Mouse (Mus musculus) fat pad, adult 2 months (tissue): ENCODE results near the gene Srgap1.

Experiments used
- DNase-seq: peaks from one replicate; pipeline ENCODE4 v3.0.0-alpha.2; 2011; ENCODE audit warnings: low read depth, low spot score; ENCODE audit errors: extremely low read depth

The Srgap1 gene

GRCm38 (mm10) chr10:121970912-121971311 is 76.2 kb downstream of the Srgap1 start:
- no peak for DNase-seq

GRCm38 (mm10) chr10:121964114-121964513 is 83.0 kb downstream of the Srgap1 start:
- no peak for DNase-seq

DNA sequence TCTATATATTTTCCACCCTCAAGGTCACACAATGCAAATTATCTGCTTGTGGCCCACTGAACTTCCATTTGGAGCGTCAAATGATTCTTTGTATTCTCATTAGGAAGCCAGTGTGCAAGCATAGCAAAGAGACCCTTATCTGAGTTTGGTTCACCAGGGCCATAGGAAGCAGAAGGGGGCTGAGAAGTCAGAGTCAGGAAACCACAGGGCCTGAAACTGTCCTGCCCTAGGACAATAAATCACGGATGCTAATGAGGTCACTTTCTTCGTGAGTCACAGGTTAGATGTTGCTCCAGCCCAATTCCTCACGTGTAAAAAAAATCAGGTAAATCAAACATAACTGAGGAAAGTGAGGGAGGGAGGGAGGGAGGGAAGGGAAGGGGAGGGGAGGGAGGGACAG is 85.1 kb downstream of the Srgap1 start:
- DNase-seq, result no peak

DNA sequence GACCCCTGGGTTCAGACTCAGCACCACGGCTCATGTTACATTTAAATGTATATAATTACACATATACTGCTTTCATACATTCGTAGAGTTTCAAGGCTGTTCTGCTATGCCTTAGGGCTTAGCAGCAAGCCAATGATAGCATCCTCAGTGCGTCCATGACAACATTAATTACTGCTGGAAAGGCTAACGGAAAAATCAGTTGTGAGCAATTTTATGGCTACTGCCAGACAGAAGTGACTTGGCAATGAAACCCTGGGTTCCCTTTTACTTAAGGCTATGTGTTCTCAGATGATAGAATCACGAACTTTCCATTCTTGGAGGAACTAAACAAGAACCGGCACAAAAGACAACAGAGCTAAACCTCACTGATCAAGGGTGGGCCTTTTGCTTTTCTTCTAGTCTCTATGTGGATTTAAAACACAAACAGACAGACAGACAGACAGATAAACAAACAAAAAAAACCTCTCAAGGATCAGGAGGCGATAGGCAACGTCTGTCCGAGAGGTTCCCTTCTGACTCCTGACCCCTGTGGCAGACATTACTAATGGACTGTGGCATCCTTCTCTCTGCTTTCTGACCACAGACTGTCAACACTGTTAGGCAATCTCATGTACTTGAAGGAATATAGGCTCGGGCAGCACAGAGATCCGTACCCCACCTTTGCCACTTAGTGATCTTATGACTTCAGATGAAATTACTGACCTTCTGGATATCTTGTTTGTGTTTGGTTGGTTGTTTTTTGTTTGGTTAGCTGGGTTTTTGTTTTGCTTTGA is 85.8 kb downstream of the Srgap1 start:
- no peak for DNase-seq

- no peak for DNase-seq
These were observed 88.4 kb downstream of the Srgap1 start for GRCm38 (mm10) chr10:121958741-121959140.

DNA sequence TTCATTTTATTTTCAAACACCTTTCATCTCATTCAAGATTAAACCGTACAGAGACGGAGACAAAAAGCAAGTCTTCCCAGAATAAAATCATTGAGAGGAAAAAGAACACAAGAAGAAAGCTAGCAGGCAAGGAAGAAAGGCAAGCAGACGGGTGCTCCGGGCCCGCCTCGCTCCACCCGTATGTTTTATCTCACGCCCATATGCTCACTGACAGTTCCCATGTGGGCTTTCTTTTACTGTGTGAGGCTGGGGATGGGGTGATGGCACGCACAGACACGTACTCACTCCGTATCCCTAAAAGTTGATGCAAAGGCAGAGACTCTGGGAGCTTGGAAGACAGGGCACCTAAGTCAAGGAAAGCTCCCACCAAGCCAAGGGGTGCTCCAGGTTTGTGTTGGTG is 90.6 kb downstream of the Srgap1 start:
- DNase-seq, result no peak

- DNase-seq, result no peak
These were observed 91.4 kb downstream of the Srgap1 start for GRCm38 (mm10) chr10:121955730-121956129.

- DNase-seq, result no peak
These were observed 92.2 kb downstream of the Srgap1 start for GRCm38 (mm10) chr10:121954877-121955276.

DNA sequence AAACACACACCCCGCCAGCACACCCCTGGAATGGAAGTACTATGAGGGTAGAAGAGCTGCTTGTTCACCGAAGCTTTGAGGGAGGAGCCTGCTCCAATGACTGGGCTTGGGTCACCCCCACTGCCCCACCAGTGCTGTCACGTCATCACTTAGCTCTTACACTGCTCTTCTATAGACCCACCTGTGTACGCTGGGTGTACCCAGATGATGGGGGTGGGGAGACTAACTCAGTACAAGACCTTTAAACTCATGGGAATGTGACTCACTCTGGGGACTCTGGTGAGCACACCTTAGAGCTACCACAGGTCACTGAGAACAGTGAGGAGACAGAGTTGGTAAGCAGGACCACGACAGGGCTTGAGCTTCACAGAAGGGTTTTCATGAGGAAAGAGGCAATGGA is 94.1 kb downstream of the Srgap1 start:
- DNase-seq, result no peak

DNA sequence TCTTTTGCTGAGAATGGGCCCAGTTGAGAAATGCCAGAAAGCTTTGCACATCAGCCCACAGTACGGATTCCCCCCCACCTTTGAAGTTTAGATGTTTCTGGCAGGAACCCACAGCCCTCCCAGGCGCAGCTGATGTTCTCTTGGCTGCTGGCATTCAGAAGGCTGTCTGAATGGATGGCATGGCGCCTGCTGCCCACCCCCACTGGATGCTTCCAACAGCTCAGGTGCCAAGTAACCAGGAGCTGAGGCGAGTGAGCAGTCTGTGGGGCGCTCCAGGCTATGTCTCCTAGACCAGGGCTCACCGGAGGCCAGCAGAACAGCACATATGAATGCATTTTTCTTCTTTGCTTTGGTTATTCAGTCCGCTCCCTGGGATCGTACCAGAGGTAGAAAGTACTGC is 100.9 kb downstream of the Srgap1 start:
- DNase-seq, result no peak

DNA sequence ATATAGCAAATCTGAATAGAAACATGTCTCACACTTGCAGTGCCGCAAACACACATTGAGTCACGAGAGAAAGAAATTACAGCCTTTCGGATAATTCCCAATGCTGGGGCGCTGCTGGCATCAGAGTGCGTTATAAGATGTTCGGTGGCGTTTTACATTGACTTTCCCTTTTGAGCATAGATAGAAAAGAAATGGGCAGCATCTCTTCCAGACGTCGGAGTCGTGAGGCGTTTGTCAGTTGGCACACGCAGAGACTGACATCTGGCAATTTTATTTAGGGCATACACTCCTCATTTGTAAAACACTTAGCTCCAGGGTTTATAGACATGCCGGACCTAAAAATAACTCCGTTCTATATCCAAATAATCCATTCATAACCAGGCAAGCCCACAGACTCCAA is 115.2 kb downstream of the Srgap1 start:
- no peak for DNase-seq

GRCm38 (mm10) chr10:121926094-121926493 is 121.0 kb downstream of the Srgap1 start:
- DNase-seq, result no peak

DNA sequence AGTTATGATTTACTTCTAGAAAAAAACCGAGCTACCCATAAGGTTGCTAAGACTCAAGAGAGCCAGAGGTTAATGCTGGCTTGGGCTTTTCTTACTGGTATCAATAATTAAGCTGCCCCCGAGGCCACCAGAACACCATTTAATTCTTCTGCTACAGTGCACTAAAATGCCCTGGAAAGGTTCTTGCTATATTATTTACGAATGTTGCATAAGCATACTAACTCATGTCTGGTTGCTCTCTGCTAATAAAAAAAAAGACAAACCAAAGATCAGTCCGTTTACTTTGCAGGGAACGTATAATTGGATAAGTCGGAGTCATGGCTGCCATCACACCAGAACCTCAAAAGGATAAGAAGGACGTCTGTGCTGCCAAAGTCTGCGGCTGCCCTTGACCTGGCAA is 128.1 kb downstream of the Srgap1 start:
- no peak for DNase-seq

GRCm38 (mm10) chr10:121918579-121918978 is 128.5 kb downstream of the Srgap1 start:
- DNase-seq, result no peak

DNA sequence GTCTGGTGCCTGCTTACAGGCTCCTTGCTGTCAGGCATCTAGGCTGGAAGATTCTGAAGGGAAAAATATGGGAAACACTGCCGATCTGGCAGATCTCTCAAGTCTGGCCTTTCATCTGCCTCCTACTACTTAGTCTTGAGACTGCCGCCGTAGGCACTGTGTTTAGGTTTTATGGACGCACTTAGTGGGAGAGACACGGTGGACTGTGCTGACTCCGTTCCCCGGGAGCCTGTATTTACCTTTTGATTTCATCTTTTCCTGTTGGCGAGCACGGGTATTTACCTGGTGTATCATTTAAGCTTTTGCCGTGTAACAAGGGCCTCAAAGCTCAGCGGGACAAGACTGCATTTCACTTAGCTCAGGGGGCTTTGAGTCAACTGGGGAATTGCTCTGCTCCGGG is 131.6 kb downstream of the Srgap1 start:
- DNase-seq, result no peak

DNA sequence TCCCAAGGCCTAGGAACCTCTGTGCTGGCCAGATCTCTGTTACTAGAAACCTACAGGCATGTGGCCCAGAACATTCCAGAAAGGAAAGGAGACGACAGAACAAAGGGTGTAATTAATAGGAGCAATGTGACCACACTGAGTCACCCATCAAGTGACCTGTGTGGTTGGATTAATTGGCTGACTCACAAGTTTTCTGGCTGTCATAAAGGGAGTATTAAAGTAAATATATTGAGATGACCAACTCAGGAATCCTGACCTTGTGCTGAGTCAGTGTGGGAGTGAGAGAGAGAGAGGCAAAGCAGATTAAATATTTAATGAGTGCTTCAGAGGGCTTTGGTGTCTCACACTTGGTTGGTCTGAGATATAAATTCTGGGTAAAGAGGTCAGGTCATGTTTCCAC is 143.0 kb downstream of the Srgap1 start:
- no peak for DNase-seq

- no peak for DNase-seq
These were observed 144.5 kb downstream of the Srgap1 start for GRCm38 (mm10) chr10:121902651-121903050.

- DNase-seq, result no peak
These were observed 146.3 kb downstream of the Srgap1 start for GRCm38 (mm10) chr10:121900772-121901171.

DNA sequence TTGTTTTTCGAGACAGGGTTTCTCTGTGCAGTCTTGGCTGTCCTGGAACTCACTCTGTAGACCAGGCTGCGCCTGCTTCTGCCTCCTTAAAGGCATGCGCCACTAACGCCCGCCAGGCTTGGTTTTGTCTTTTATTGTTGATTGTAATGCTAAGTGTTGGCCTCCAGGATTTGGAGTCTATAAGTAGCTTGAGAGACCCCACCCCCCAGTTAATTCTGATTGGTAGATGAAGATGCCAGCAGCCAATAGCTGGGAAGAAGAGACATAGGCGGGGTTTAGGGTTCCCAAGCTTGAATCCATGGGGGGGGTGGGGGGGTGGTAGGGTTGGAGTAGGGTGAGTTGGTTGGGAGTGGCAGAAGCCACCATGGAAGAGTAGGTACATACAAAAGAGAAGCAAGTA is 147.4 kb downstream of the Srgap1 start:
- DNase-seq, result no peak

GRCm38 (mm10) chr10:121897835-121898370 is 149.2 kb downstream of the Srgap1 start:
- no peak for DNase-seq

- no peak for DNase-seq
These were observed 155.6 kb downstream of the Srgap1 start for GRCm38 (mm10) chr10:121891390-121892067.

- DNase-seq, result no peak
These were observed 157.1 kb downstream of the Srgap1 start for GRCm38 (mm10) chr10:121890061-121890460.
